Mouse (Mus musculus): ENCODE measurements around the gene Akt1s1. TPM values are rescaled to one million over a fixed set of nuclear protein-coding genes. Genes with fewer than 3 reads are reported as not detected.

Akt1s1 gene
- polyA plus RNA-seq, 1 experiment from 2014 or later = 102 TPM

DNA sequence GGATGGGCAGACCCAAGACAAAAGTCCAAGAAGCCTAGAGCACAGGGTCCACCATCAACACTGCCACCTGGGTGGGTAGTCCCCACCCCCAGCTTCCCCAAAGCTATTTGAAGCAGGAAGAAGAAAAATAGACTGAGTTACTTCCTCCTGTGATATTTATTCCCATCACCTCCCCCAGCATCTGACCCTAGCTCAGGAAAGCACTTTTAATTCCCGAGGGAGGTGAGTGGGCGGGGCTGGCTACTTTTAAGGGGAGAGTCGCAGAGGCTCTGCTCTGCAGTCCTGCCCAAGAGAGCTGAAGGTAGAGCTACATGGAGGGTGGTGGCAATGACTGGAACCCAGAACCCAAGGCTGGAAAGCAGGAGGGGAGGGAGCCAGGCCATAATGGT is 12.8 kb upstream of the Akt1s1 start:
- Histone ChIP-seq H3K27me3 (ENCODE audit: insufficient read depth, poor library complexity, severe bottlenecking) (peaks cover 37% of the 10 kb centered on the region), H3K9me3 (no peaks in the 10 kb centered on the region), H3K4me1 (peaks cover 27% of the 10 kb centered on the region), H3K27ac (no peak overlapping the region), H3K4me3 (no peak overlapping the region), H3K36me3 (peaks cover 27% of the 10 kb centered on the region)
- DNase-seq (ENCODE audit: low spot score) = no peak
- WGBS = 52% methylated on average over 3 of the region's 3 CpGs

DNA sequence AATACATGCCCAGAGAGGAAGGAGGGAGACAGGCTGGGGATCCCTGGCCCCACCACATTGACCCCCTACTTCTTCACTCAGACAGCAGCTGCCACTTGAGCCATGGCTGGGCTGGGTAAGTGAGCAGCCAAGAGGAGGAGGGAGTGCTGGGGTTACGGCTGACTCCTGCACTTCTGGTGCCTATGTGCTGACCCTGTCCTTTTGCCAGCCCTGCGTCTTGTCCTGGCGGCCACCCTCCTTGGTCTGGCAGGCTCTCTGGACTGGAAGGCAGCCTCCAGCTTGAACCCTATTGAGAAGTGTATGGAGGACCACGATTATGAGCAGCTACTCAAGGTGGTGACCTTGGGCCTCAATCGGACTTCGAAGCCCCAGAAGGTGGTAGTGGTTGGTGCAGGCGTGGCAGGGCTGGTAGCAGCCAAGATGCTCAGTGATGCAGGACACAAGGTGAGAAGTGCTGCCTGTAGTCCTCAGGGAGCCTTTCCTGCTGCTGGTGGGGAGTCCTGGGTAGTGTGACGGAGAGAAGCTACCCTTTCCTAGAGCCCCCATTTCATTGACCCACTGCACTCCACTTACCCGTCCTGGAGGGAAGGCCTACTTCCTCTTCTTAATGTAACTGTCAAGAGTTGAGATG is 12.3 kb upstream of the Akt1s1 start:
- no peaks in the 10 kb centered on the region for H3K9me3 ChIP-seq
- peak; percentile 72 for DNase-seq (ENCODE audit: low spot score)
- 78% methylated on average over 9 of the region's 9 CpGs for WGBS

DNA sequence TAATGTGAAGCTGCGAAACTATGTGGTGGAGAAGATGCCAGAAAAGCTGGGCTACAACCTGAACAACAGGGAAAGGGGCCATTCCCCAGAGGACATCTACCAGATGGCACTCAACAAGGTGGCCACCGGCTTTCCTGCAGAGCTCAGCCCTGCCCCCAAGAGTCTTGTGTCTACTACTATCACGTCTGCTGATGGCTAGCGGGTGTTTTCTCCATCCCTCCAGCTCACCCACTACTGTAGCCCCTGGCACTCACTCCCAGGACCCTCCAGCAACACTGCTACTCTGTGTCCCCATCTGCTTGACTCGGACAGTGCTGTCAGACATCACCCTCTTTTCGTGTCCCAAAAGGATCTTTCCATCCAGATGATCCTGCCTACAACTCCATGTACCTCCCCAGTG is 10.7 kb upstream of the Akt1s1 start:
- no peak overlapping the region for H3K27ac ChIP-seq
- WGBS = 82% methylated on average over 6 of the region's 6 CpGs
- H3K4me1 ChIP-seq = peaks cover 27% of the 10 kb centered on the region
- no peak overlapping the region for H3K4me3 ChIP-seq
- peak; percentile 71 for DNase-seq (ENCODE audit: low spot score)
- peaks cover 34% of the 10 kb centered on the region for H3K36me3 ChIP-seq
- no peaks in the 10 kb centered on the region for H3K9me3 ChIP-seq
- peaks cover 53% of the 10 kb centered on the region for H3K27me3 ChIP-seq (ENCODE audit: insufficient read depth, poor library complexity, severe bottlenecking)

More for the DNA sequence above, 12.3 kb upstream of the Akt1s1 start:
- peaks cover 26% of the 10 kb centered on the region for H3K36me3 ChIP-seq
- no peak overlapping the region for H3K27ac ChIP-seq
- H3K27me3 ChIP-seq (ENCODE audit: insufficient read depth, poor library complexity, severe bottlenecking) = peaks cover 41% of the 10 kb centered on the region
- peaks cover 27% of the 10 kb centered on the region for H3K4me1 ChIP-seq
- no peak overlapping the region for H3K4me3 ChIP-seq

DNA sequence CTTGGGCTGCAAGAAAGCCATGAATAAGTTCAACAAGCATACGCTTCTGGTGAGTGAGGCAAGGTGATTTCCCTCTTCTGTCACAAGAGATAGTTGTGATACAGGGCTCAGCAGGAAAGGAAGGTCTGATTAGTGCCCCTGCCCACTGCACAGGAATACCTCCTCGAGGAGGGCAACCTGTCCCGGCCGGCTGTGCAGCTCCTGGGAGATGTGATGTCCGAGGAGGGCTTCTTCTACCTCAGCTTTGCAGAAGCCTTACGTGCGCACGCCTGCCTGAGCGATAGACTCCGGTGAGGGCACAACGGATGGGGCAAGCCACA is 9.7 kb upstream of the Akt1s1 start:
- no peak for DNase-seq (ENCODE audit: low spot score)
- Histone ChIP-seq H3K4me1 (peaks cover 27% of the 10 kb centered on the region), H3K4me3 (peak overlapping the region; percentile 53), H3K9me3 (no peaks in the 10 kb centered on the region), H3K36me3 (peaks cover 45% of the 10 kb centered on the region), H3K27me3 (ENCODE audit: insufficient read depth, poor library complexity, severe bottlenecking) (peaks cover 53% of the 10 kb centered on the region), H3K27ac (peak overlapping the region; percentile 62)
- WGBS = 26% methylated on average over 11 of the region's 11 CpGs

DNA sequence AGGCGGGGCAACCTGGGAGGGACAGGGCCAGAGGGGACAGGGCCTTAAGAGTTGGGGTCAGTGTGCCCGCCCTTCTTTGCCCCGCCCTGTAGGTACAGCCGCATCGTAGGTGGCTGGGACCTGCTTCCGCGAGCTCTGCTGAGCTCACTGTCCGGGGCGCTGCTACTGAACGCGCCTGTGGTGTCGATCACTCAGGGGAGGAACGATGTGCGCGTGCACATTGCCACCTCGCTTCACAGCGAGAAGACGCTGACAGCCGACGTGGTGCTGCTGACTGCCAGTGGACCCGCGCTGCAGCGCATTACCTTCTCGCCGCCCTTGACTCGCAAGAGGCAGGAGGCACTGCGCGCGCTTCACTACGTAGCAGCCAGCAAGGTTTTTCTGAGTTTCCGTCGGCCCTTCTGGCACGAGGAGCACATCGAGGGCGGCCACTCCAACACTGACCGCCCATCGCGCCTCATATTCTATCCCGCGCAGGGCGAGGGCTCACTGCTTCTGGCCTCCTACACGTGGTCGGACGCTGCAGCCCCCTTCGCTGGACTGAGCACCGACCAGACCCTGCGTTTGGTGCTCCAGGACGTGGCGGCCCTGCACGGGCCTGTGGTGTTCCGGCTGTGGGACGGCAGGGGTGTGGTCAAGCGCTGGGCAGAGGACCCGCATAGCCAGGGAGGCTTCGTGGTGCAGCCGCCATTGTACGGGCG is 9.2 kb upstream of the Akt1s1 start:
- Histone ChIP-seq H3K9me3 (no peaks in the 10 kb centered on the region), H3K27ac (peak overlapping the region; percentile 62), H3K36me3 (peaks cover 50% of the 10 kb centered on the region), H3K27me3 (ENCODE audit: insufficient read depth, poor library complexity, severe bottlenecking) (peaks cover 53% of the 10 kb centered on the region), H3K4me3 (peak overlapping the region; percentile 53), H3K4me1 (peaks cover 27% of the 10 kb centered on the region)
- DNase-seq (ENCODE audit: low spot score) = no peak
- WGBS = 1% methylated on average over 58 of the region's 58 CpGs

DNA sequence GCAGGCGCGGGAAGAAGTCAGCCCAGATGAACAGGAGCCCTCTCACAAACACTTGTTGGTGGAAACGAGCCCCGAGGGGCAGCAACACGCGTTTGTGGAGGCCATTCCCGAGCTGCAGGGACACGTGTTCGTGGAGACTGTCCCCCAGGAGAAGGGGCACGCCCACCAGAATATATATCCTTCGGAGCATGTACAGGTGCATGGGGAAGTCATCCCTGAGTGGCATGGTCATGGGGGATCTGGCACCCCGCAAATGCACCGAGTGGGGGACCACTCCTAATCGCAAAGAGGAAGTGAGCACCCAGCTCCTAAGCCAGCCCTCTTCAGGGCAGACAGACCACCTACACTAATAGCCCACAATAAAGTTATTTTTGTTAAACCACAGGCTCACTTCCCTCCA is 8.4 kb upstream of the Akt1s1 start:
- Histone ChIP-seq H3K27me3 (ENCODE audit: insufficient read depth, poor library complexity, severe bottlenecking) (peaks cover 53% of the 10 kb centered on the region), H3K4me3 (peak overlapping the region; percentile 53; the same call in 1 of the 2 replicates), H3K27ac (no peak overlapping the region), H3K36me3 (peaks cover 58% of the 10 kb centered on the region), H3K9me3 (no peaks in the 10 kb centered on the region), H3K4me1 (peaks cover 26% of the 10 kb centered on the region)
- DNase-seq (ENCODE audit: low spot score) = no peak
- 61% methylated on average over 14 of the region's 14 CpGs for WGBS

DNA sequence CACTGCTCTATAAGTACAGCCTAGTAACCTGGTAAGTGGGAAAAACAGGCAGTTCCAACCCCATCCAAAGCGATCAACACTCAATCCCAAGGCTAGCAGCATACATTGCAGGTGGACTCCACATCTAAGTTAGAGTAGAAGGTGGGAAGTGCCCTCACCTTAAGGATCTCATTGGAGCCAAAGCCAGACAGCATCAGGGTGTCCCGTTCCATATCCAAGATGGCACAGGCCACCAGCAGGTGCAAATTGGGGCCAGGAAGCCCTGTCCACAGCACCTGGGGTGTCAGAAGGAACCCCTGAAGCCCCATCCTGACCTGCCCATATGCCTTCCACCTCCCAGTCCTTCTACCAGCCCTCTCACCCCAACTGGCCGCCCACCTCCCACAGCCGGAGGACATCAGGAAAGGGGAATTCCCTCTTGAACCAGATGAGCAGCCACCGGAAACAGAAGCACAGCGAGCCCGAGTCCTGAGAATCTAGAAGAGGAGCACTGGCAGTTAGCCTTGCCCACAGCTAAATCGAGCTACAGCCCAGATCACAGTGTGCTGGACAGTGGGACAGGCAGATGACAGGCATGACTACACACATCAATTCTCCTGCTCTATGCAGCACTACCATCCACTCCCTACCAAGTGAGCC is 6.8 kb upstream of the Akt1s1 start:
- H3K27me3 ChIP-seq (ENCODE audit: insufficient read depth, poor library complexity, severe bottlenecking) = peaks cover 53% of the 10 kb centered on the region
- DNase-seq (ENCODE audit: low spot score) = no peak
- no peak overlapping the region for H3K4me3 ChIP-seq
- H3K27ac ChIP-seq = no peak overlapping the region
- no peaks in the 10 kb centered on the region for H3K9me3 ChIP-seq
- H3K36me3 ChIP-seq = peaks cover 72% of the 10 kb centered on the region
- peaks cover 17% of the 10 kb centered on the region for H3K4me1 ChIP-seq
- 90% methylated on average over 8 of the region's 8 CpGs for WGBS

DNA sequence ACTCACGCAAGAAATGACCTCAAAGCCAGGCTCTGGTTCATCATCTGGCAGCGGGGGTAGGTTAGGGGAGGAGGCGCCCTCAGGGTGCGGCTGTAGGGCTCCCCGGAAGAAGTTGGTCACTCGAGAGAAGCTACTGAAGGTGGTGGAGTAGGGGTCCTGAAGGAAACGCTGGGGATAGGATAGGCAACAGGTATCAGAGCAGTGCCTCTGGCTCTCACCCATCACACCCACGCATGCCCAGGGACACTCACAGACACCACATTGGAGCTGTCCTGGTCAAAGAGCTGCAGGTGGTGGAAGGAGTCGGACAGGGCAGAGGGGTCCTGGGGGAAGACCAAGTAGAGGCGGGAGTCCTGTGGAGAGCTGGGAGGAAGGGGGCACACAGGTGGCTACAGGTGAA is 3.8 kb upstream of the Akt1s1 start:
- DNase-seq (ENCODE audit: low spot score) = no peak
- H3K36me3 ChIP-seq = peaks cover 66% of the 10 kb centered on the region

DNA sequence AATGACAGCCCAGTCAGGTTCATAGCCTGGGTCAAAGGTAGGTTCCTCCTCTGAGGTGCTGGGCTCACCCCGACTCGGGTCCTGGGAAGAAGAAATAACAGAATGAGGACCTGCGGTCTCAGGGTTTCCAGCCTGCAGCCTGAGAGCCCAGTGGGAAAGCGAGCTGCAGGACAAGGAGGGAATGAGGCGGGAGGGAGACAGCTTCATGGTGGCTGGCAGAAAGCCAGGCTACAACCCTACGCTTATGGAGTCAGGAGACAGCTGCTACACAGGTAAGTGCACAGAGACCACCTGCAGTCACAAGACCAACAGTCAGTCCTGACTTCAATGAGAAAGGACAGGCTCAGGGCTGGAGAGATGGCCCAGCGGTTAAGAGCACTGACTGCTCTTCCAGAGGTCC is 2.0 kb upstream of the Akt1s1 start:
- Histone ChIP-seq H3K4me1 (peaks cover 28% of the 10 kb centered on the region), H3K27ac (no peak overlapping the region), H3K27me3 (ENCODE audit: insufficient read depth, poor library complexity, severe bottlenecking) (peaks cover 9% of the 10 kb centered on the region; the same call in 1 of the 2 replicates), H3K36me3 (peaks cover 58% of the 10 kb centered on the region), H3K4me3 (no peak overlapping the region), H3K9me3 (no peaks in the 10 kb centered on the region)
- no peak for DNase-seq (ENCODE audit: low spot score)
- WGBS = 89% methylated on average over 7 of the region's 7 CpGs

More for the DNA sequence above, 3.8 kb upstream of the Akt1s1 start:
- no peak overlapping the region for H3K27ac ChIP-seq
- H3K9me3 ChIP-seq = no peaks in the 10 kb centered on the region
- 92% methylated on average over 10 of the region's 10 CpGs for WGBS
- H3K4me3 ChIP-seq = 0 out of 2 replicates have a peak overlapping the region, but pooled peaks have one; percentile 5
- peaks cover 26% of the 10 kb centered on the region for H3K27me3 ChIP-seq (ENCODE audit: insufficient read depth, poor library complexity, severe bottlenecking)
- H3K4me1 ChIP-seq = peaks cover 16% of the 10 kb centered on the region

DNA sequence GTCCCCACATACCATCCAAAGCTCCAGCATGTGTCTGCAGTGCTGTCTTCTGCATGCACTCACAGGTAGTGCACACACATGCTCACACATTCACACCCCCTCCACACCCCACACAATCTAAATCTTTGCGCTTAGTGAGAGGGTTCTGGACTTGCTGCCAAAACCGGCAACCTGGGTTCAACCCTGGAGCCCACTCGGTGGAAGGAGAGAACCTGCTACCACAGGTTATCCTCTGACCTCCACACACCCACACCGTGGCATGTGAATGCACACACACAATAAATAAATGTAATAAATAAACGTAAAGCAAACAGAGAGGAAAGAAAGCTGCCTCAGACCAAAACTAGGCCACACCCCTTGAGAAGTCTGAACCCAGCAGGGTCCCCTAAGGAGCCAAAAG is 1.0 kb upstream of the Akt1s1 start:
- Histone ChIP-seq H3K27ac (0 out of 2 replicates have a peak overlapping the region, but pooled peaks have one; percentile 93), H3K4me1 (peaks cover 36% of the 10 kb centered on the region), H3K36me3 (peaks cover 52% of the 10 kb centered on the region), H3K4me3 (peak overlapping the region; percentile 69), H3K27me3 (ENCODE audit: insufficient read depth, poor library complexity, severe bottlenecking) (0 out of 2 replicates have a peak, but pooled peaks cover under 1% of the 10 kb centered on the region), H3K9me3 (no peaks in the 10 kb centered on the region)
- DNase-seq (ENCODE audit: low spot score) = no peak
- WGBS = 80% methylated on average over 5 of the region's 5 CpGs

DNA sequence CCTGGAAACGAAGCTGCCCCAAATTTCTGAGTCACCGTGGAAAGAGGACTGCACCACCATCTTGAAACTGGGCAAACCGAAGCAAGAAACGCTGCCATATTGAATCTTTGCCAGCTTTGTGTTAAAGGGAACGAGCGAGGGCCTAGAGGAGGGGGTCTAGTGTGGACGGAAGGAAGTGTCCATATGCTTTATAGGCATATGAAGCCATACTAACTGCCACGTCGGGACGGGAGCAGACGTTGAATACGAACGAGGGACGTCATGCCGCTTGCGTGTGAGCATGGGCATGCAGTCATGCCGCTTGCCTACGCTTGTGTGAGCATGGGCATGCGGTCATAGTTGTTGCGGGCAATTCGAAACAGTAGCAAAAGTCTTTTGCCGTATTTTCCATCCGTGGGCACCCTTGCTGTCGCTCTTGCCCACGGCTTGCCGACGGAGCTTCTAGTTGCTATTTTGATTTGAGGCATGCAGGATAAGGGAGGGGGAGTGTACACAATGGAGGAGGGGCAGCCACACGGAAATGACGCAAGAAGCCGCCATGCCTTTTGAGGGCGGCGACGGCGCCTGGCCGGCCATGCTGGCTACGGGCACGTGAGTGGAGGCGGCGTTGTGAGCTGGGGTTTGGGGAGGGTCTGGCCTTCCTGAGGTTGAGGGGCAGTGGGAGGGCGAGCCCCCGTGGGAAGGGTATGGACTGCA is 773 bp downstream of the Akt1s1 start:
- H3K4me1 ChIP-seq = peaks cover 53% of the 10 kb centered on the region
- peak; percentile 97 for DNase-seq (ENCODE audit: low spot score)
- H3K36me3 ChIP-seq = peaks cover 39% of the 10 kb centered on the region
- peak overlapping the region; percentile 69 for H3K4me3 ChIP-seq
- no peaks in the 10 kb centered on the region for H3K27me3 ChIP-seq (ENCODE audit: insufficient read depth, poor library complexity, severe bottlenecking)
- under 1% methylated on average over 41 of the region's 41 CpGs for WGBS
- peak overlapping the region; percentile 93 for H3K27ac ChIP-seq
- H3K9me3 ChIP-seq = no peaks in the 10 kb centered on the region

DNA sequence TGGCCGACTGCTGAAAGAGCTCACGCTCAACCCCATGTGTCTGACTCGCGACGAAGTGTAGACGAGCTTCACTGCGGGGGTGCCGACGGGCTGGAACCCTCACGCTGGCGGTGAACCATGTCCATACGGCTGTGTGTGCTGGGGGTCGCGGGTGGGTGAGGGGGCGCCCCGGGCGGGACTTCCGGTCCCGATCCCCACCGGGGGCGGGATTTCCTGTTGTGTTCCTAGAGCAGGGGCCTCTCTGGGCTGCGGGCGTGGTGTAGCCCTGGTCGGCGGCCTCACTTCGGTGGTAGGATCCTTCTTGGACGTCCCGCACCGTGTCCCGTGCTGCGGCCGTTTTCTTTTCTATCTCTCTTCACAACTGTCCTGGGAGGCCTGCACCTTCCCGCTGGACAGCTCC is 1.4 kb downstream of the Akt1s1 start:
- peak overlapping the region; percentile 69 for H3K4me3 ChIP-seq
- H3K4me1 ChIP-seq = peaks cover 59% of the 10 kb centered on the region
- H3K36me3 ChIP-seq = peaks cover 33% of the 10 kb centered on the region
- H3K27ac ChIP-seq = peak overlapping the region; percentile 93
- H3K27me3 ChIP-seq (ENCODE audit: insufficient read depth, poor library complexity, severe bottlenecking) = no peaks in the 10 kb centered on the region
- under 1% methylated on average over 33 of the region's 33 CpGs for WGBS
- peak; percentile 93 for DNase-seq (ENCODE audit: low spot score)
- no peaks in the 10 kb centered on the region for H3K9me3 ChIP-seq
